Mouse (Mus musculus): ENCODE data around the gene Zfp738. TPM values are rescaled to one million over a fixed set of nuclear protein-coding genes. Genes with fewer than 3 reads are reported as not detected.
"Not testable (repeated sequence)": the region's sequence is repeated elsewhere in the genome, so short reads cannot be mapped to it uniquely, and the experiment has no call there.

Gene Zfp738
- 25.2 and 26.0 TPM in 2 replicates for total RNA-seq (2017)

DNA sequence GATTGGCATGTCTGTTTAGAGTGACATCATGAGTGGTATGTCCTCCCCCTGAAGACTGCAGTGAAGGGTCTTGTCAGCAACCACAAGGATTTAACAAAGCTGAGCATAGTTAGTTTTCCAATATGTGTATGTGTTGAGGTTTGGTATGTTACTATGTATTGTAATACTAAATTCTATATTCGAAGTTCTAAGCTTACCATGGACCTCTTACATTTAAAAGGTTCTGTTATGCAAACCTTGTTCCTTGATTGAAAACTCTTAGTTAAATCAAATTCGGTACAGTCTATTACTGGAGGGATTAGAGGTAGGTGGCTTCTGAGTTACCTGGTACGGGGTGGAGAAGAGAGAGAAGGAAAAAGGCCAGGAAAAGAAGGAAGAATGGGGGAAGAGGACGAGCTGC lies at the start of gene Zfp738:
Zfp738 (minus strand) TSS at position 101 of the 400 bp plus-strand sequence.
- ATAC-seq (replicated peaks; ENCODE audit: low read depth, poor library complexity, severe bottlenecking): no peak

DNA sequence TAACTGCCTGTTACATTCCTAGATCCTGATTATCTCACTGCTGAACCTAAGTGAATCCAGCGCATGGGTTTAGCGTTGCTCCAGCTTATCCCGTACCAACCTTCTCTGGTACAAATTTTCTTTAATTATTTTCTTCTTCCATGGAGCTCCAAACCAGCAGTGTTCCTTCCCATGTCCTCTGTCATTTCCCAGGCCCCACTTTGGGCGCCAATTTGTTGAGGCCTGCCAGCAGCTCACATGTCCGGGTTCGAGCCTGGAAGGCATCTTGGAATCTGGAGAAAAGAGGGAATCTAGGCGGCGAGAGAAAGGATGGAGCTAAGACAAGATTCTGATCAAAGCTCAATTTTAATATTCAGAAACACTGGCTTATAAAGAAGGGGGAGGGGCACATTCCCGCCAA lies 47.5 kb upstream of the Zfp738 start:
- ATAC-seq (replicated peaks; ENCODE audit: low read depth, poor library complexity, severe bottlenecking): not testable (repeated sequence)

- ATAC-seq (replicated peaks; ENCODE audit: low read depth, poor library complexity, severe bottlenecking): peak; percentile 61
These were observed 42.6 kb upstream of the Zfp738 start for GRCm38 (mm10) chr13:67729441-67729840.

- peak; percentile 64 for ATAC-seq (replicated peaks; ENCODE audit: low read depth, poor library complexity, severe bottlenecking)
These were observed 41.9 kb upstream of the Zfp738 start, which contains the start of gene Zfp65 for GRCm38 (mm10) chr13:67728641-67729318. Gene Zfp65 (minus strand): TSS chr13:67729173.

DNA sequence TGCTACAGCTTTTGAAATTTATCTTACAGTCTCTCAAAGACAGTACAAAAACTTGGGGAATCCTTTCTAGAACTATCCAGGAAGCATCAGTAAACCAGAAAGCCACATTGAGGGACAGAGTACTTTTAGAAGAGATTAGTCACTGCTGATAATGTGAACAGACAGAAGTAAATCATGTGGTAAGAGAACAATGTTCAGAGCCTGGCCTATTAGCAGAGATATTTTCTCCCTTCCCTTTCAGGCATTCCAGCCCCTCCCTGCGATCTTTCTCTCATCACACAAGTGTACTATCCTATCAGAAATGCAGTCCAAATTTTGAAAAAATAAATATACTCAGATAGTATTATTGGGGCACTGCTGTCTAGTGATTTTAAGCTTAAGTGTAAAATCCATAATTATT lies 41.2 kb upstream of the Zfp738 start:
- no peak for ATAC-seq (replicated peaks; ENCODE audit: low read depth, poor library complexity, severe bottlenecking)

DNA sequence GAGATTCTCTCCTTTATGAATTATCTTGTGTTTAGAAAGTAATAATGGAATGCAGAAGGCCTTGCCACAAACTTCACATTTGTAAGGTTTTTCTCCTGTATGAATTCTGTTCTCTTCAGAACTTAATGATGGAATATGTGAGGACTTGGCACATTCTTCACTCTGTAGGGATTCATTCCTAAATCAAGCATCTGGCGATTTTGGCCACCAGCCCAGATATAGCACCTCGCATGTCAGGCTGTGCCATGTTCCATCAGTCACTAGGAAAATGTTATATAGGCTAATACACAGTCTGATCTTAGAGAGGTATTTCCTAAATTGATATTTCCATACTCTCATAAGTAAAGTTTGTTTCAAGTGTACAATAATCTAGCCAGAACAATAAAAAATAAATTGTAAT lies 38.5 kb upstream of the Zfp738 start:
- ATAC-seq (replicated peaks; ENCODE audit: low read depth, poor library complexity, severe bottlenecking): not testable (repeated sequence)

DNA sequence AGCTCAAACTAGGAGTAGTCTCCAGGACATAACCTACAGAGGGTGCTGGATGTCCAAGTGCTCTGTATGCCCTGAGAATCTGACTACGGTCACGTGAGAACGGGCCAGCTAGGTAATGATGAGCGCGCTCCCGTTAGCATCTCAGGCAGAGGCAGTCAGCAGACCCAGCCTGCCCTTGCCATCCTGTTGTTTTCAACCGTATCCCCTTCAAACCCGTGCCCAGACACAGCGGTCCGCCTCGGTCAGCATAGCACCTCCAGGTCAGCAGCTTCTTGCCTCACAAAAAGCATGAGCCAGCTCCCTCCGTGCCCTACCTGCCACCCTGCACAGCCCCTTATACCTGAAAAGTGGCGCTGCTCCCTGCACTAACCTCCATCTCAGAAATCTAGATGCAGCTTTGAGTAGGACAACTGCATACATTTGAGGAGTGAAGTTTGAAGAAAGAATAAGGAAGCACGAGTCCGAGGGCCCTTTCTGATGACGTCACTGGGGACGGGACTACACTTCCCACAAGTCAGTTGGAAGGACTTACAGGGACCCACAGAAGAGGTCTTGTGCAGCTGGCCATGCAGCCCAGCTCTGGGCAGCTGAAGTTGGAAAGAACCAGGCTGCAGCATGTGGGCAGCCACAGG lies 37.1 kb upstream of the Zfp738 start:
- ATAC-seq (replicated peaks; ENCODE audit: low read depth, poor library complexity, severe bottlenecking): peak; percentile 94

GRCm38 (mm10) chr13:67683841-67684240 lies 3.0 kb downstream of the Zfp738 start:
- not testable (repeated sequence) for ATAC-seq (replicated peaks; ENCODE audit: low read depth, poor library complexity, severe bottlenecking)

DNA sequence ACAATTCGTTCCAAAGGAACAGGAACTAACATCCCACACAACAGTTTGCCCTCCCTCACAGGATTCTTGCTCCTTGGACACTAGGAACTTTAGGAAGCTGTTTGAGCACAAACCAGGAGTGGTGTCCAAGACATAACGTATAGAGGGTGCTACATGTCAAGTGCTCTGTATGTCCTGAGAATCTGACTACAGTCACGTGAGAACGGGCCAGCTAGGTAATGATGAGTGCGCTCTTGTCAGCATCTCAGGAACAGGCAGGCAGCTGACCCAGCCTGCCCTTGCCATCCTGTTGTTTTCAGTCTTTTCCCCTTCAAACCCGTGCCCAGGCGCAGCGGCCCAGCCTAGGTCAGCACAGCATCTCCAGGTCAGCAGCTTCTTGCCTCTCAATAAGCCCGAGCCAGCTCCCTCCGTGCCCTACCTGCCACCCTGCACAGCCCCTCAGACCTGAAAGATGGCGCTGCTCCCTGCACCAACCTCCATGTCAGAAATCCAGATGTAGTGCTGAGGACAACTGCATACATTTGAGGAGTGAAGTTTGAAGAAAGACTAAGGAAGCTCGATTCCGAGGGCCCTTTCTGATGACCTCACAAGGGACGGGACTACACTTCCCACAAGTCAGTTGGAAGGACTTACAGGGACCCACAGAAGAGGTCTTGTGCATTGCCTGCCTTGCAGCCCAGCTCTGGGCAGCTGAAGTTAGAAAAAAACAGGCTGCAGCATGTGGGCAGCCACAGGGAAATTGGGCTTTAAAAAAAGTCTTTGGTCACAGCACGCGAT lies 3.7 kb downstream of the Zfp738 start:
- peak; percentile 100 for ATAC-seq (replicated peaks; ENCODE audit: low read depth, poor library complexity, severe bottlenecking)

DNA sequence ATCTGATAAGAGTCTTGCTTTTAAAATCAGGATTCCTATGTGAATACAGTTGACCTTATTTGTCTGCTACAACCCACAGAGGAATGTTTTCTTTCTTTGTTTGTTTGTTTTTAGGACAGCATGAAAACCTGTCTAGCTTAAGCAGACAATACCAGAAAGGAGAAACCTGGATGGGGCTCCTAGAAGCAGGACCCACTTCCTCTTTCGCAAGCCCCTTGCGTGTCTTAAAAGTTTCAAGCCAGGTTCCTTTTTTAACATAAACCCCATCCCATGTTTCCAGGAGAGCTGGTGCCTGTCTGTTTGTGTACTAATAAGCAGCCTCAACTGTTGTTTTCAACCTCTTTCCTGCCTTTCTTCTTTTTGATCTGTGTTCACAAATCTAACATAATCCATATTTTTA lies 12.0 kb downstream of the Zfp738 start:
- no peak for ATAC-seq (replicated peaks; ENCODE audit: low read depth, poor library complexity, severe bottlenecking)

DNA sequence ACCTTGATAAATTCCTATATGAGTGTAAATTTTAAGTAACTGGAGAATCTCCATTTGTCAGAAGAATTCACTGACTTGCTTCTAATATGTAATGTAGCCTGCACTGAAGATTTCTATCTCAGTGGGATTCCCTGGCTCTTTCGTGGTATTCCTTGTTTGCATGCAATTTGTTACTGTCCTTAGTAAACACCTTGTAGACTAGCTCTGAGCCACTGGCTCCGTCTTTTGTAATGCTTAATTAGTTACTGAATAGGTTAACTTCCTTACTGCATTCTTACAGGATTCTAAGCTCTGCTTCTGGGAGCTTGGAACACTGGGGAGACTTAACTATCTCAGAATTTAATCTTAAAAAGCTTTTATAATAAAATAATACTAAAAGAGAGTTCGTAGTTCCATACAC lies 34.4 kb downstream of the Zfp738 start:
- no peak for ATAC-seq (replicated peaks; ENCODE audit: low read depth, poor library complexity, severe bottlenecking)

DNA sequence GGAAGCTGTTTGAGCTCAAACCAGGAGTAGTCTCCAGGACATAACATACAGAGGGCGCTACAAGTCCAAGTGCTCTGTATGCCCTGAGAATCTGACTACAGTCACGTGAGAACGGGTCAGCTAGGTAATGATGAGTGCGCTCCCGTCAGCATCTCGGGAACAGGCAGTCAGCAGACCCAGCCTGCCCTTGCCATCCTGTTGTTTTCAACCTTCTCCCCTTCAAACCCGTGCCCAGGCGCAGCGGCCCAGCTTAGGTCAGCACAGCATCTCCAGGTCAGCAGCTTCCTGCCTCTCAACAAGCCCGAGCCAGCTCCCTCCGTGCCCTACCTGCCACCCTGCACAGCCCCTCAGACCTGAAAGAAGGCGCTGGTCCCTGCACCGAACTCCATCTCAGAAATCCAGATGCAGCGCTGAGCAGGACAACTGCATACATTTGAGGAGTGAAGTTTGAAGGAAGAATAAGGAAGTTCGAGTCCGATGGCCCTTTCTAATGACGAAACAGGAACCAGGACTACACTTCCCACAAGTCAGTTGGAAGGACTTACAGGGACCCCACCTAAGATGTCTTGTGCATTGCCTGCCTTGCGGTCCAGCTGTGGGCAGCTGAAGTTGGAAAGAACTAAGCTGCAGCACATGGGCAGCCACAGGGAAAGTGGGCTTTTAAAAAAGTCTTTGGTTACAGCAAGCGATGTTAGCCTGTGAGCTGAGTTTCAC lies 49.4 kb downstream of the Zfp738 start, which contains the start of the genes Gm49345 and Zfp729a:
Gm49345 (minus strand) TSS at position 476 of the 714 bp plus-strand sequence.
Zfp729a (minus strand) TSS at position 498 of the 714 bp plus-strand sequence.
- peak; percentile 99 for ATAC-seq (replicated peaks; ENCODE audit: low read depth, poor library complexity, severe bottlenecking)

DNA sequence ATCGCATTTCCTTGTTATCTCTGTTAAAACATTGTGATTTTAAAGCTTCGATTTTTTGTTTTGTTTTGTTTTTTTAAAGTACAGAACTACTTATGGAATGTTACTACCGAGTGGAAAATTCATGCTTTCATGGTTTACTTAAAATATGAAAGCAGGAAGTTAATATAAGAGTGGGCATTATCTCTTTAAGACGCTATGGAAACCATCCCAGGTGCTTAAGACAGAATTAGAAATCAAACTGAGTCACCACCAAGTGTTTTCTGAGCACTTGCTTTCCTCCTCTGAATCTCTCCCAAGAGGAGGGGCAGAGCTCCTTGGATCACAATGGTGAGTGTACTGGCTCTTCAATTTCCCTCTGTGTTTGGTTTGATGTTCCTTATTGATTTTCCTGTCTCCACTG lies 76.8 kb downstream of the Zfp738 start:
- ATAC-seq (replicated peaks; ENCODE audit: low read depth, poor library complexity, severe bottlenecking): no peak

DNA sequence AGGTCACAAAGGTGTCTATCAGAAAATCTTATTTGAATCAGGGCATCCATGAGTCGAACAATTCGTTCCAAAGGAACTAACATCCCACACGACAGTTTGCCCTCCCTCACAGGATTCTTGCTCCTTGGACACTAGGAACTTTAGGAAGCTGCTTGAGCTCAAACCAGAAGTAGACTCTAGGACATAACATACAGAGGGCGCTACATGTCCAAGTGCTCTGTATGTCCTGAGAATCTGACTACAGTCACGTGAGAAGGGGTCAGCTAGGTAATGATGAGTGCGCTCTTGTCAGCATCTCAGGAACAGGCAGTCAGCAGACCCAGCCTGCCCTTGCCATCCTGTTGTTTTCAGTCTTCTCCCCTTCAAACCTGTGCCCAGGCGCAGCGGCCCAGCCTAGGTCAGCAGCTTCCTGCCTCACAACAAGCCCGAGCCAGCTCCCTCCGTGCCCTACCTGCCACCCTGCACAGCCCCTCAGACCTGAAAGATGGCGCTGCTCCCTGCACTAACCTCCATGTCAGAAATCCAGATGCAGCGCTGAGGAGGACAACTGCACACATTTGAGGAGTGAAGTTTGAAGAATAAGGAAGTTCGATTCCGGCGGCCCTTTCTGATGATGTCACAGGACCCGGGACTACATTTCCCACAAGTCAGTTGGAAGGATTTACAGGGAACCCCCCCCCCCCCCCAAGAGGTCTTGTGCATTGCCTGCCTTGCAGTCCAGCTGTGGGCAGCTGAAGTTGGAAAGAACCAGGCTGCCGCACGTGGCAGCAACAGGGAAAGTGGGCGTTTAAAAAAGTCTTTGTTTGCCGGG lies 77.6 kb downstream of the Zfp738 start, which contains the start of gene Zfp729b:
Zfp729b (minus strand) TSS at position 642 of the 811 bp plus-strand sequence.
- peak; percentile 93 for ATAC-seq (replicated peaks; ENCODE audit: low read depth, poor library complexity, severe bottlenecking)

Other genes starting within 250 kb of the Zfp738 start
- 13.8 and 14.0 TPM in 2 replicates for gene Zfp874a, start 235.4 kb downstream of the Zfp738 start, total RNA-seq (2017)
- 10.3 and 15.4 TPM in 2 replicates for gene Zfp874b, start 202.8 kb downstream of the Zfp738 start, total RNA-seq (2017)
- 7.9 and 8.4 TPM in 2 replicates for gene Zfp58, start 186.5 kb downstream of the Zfp738 start, total RNA-seq (2017)
- not detected in 2 replicates for gene Gm26965, start 160.9 kb downstream of the Zfp738 start, total RNA-seq (2017)
- gene Zfp87, start 160.9 kb downstream of the Zfp738 start, total RNA-seq (2017): 16.8 and 17.2 TPM in 2 replicates
- 12.3 and 13.6 TPM in 2 replicates for gene Zfp748, start 133.2 kb downstream of the Zfp738 start, total RNA-seq (2017)
- gene Zfp729b, start 77.4 kb downstream of the Zfp738 start, total RNA-seq (2017): 27.2 and 27.6 TPM in 2 replicates
- gene Gm49345, start 49.3 kb downstream of the Zfp738 start, total RNA-seq (2017): not detected in 2 replicates
- gene Zfp729a, start 49.3 kb downstream of the Zfp738 start, total RNA-seq (2017): 15.5 and 18.8 TPM in 2 replicates
- gene Zfp65, start 42.1 kb upstream of the Zfp738 start, total RNA-seq (2017): 14.5 and 21.5 TPM in 2 replicates
- 2.4 and 8.6 TPM in 2 replicates for gene Zfp85, start 68.2 kb upstream of the Zfp738 start, total RNA-seq (2017)
- 3.0 and 3.2 TPM in 2 replicates for gene Zfp493, start 92.6 kb upstream of the Zfp738 start, total RNA-seq (2017)
- gene Zfp273, start 126.7 kb upstream of the Zfp738 start, total RNA-seq (2017): 7.2 and 9.0 TPM in 2 replicates
- gene Gm10037, start 144.0 kb upstream of the Zfp738 start, total RNA-seq (2017): not detected in 2 replicates
- gene BC048507, start 176.3 kb upstream of the Zfp738 start, total RNA-seq (2017): not detected in 2 replicates

Data from common myeloid progenitor, adult 5-6 weeks (primary cell).